Mouse (Mus musculus): ENCODE results near the gene Kdm4b. TPM values are rescaled to one million over a fixed set of nuclear protein-coding genes. Genes with fewer than 3 reads are reported as not detected.

Kdm4b gene
- total RNA-seq, 1 experiment from 2014 or later = 17.0 TPM

- no peak for ATAC-seq (replicated peaks; ENCODE audit: low read depth, poor library complexity, severe bottlenecking)
These were observed 53.5 kb downstream of the Kdm4b start for GRCm38 (mm10) chr17:56379281-56379834.

GRCm38 (mm10) chr17:56380286-56380685 is 54.4 kb downstream of the Kdm4b start:
- ATAC-seq (replicated peaks; ENCODE audit: low read depth, poor library complexity, severe bottlenecking) = no peak

GRCm38 (mm10) chr17:56381183-56381582 is 55.3 kb downstream of the Kdm4b start:
- ATAC-seq (replicated peaks; ENCODE audit: low read depth, poor library complexity, severe bottlenecking) = no peak

GRCm38 (mm10) chr17:56382997-56383396 is 57.1 kb downstream of the Kdm4b start:
- no peak for ATAC-seq (replicated peaks; ENCODE audit: low read depth, poor library complexity, severe bottlenecking)

GRCm38 (mm10) chr17:56384903-56385302 is 59.0 kb downstream of the Kdm4b start:
- no peak for ATAC-seq (replicated peaks; ENCODE audit: low read depth, poor library complexity, severe bottlenecking)

- ATAC-seq (replicated peaks; ENCODE audit: low read depth, poor library complexity, severe bottlenecking) = no peak
These were observed 61.8 kb downstream of the Kdm4b start for GRCm38 (mm10) chr17:56387612-56388011.

GRCm38 (mm10) chr17:56393238-56393637 is 67.4 kb downstream of the Kdm4b start:
- ATAC-seq (replicated peaks; ENCODE audit: low read depth, poor library complexity, severe bottlenecking) = no peak

- no peak for ATAC-seq (replicated peaks; ENCODE audit: low read depth, poor library complexity, severe bottlenecking)
These were observed 68.0 kb downstream of the Kdm4b start for GRCm38 (mm10) chr17:56393889-56394288.

GRCm38 (mm10) chr17:56396051-56396450 is 70.2 kb downstream of the Kdm4b start:
- no peak for ATAC-seq (replicated peaks; ENCODE audit: low read depth, poor library complexity, severe bottlenecking)

GRCm38 (mm10) chr17:56400221-56400620 is 74.4 kb downstream of the Kdm4b start:
- ATAC-seq (replicated peaks; ENCODE audit: low read depth, poor library complexity, severe bottlenecking) = no peak

GRCm38 (mm10) chr17:56401051-56401521 is 75.2 kb downstream of the Kdm4b start:
- no peak for ATAC-seq (replicated peaks; ENCODE audit: low read depth, poor library complexity, severe bottlenecking)

- ATAC-seq (replicated peaks; ENCODE audit: low read depth, poor library complexity, severe bottlenecking) = 0 out of 2 replicates have a peak, but pooled peaks have one; percentile 9
These were observed 79.5 kb downstream of the Kdm4b start for GRCm38 (mm10) chr17:56405341-56405740.

GRCm38 (mm10) chr17:56405856-56406840 is 80.3 kb downstream of the Kdm4b start:
- ATAC-seq (replicated peaks; ENCODE audit: low read depth, poor library complexity, severe bottlenecking) = peak; percentile 64

GRCm38 (mm10) chr17:56406878-56407277 is 81.0 kb downstream of the Kdm4b start:
- ATAC-seq (replicated peaks; ENCODE audit: low read depth, poor library complexity, severe bottlenecking) = no peak

GRCm38 (mm10) chr17:56407379-56407778 is 81.5 kb downstream of the Kdm4b start:
- no peak for ATAC-seq (replicated peaks; ENCODE audit: low read depth, poor library complexity, severe bottlenecking)

- ATAC-seq (replicated peaks; ENCODE audit: low read depth, poor library complexity, severe bottlenecking) = no peak
These were observed 83.2 kb downstream of the Kdm4b start for GRCm38 (mm10) chr17:56408965-56409625.

GRCm38 (mm10) chr17:56409759-56410158 is 83.9 kb downstream of the Kdm4b start:
- no peak for ATAC-seq (replicated peaks; ENCODE audit: low read depth, poor library complexity, severe bottlenecking)

- ATAC-seq (replicated peaks; ENCODE audit: low read depth, poor library complexity, severe bottlenecking) = no peak
These were observed 85.6 kb downstream of the Kdm4b start for GRCm38 (mm10) chr17:56411437-56411836.

GRCm38 (mm10) chr17:56413113-56413512 is 87.3 kb downstream of the Kdm4b start:
- no peak for ATAC-seq (replicated peaks; ENCODE audit: low read depth, poor library complexity, severe bottlenecking)

GRCm38 (mm10) chr17:56414785-56415184 is 88.9 kb downstream of the Kdm4b start:
- ATAC-seq (replicated peaks; ENCODE audit: low read depth, poor library complexity, severe bottlenecking) = no peak

- no peak for ATAC-seq (replicated peaks; ENCODE audit: low read depth, poor library complexity, severe bottlenecking)
These were observed 92.4 kb downstream of the Kdm4b start for GRCm38 (mm10) chr17:56418304-56418703.

Measured in common myeloid progenitor, adult 5-6 weeks (primary cell).